Mouse (Mus musculus) embryo, embryonic 11.5 days (tissue): Measurements from ENCODE around the gene Vmn1r196.
"Not testable (repeated sequence)": the region's sequence is repeated elsewhere in the genome, so short reads cannot be mapped to it uniquely, and the experiment has no call there.

Source experiments
- DNase-seq: peaks from one replicate; pipeline ENCODE4 v3.0.0-alpha.2; 2012; ENCODE audit warnings: low read depth, low spot score

Gene Vmn1r196

DNA sequence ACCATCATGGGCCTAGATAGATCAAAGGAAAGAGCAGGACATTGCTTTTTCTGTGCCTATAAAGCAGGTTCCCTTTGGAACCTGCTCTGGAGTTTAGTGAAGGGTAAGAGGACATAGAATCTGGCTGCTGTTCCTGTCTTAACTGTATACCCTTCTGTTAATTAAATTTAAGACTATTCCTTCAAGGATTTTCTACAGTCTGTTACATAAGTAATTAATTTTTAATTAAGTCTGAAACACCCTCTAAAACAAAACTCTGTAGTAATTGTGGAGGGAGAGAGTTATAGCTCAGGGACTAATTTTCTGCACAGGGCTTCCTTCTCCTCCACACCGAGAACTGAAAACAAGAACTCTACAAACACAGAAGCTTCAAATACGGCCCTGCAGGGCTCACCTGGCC is at the start of gene Vmn1r196:
Vmn1r196 (plus strand) TSS at position 301 of the 400 bp plus-strand sequence.
- DNase-seq: no peak

DNA sequence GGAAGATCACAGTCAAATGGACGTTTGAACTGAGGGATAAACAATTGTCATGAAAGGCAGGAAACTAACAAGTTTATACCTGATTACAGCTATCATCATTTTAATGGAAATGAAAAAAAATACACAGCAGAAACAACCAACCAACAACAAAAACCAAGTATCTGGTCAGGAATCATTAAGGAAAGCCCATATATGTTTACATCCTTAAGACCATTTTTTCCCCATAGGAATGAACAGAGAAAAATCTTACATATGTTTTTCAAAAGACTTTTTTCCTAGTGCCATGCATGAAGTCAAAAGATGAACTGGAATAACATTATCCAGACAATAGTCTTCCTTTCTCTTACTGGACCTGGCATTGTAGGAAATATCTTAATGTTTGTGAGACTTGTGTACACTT is 45.8 kb upstream of the Vmn1r196 start, which contains the start of gene Vmn1r194:
Vmn1r194 (plus strand) TSS at position 301 of the 400 bp plus-strand sequence.
- no peak for DNase-seq

DNA sequence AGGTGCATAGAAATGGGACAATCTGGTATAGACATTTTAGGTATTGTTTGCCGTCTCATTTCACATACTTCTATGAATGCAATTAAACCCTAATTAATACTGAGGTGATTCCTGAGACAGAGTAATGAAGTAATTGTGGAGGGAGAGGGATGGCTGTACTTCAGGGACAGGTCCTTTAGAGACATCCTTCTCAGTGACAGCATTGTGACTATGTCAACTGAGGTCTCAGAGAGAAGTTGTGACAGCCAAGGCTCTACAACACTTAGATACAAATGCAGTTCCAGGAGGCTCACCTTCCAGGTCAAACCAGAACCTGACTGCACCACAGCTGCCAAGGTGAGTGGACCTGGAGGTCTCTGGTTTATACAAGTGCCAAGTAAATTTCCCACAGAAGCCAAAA is 19.5 kb upstream of the Vmn1r196 start, which contains the start of gene Vmn1r195:
Vmn1r195 (plus strand) TSS at position 301 of the 400 bp plus-strand sequence.
- not testable (repeated sequence) for DNase-seq

DNA sequence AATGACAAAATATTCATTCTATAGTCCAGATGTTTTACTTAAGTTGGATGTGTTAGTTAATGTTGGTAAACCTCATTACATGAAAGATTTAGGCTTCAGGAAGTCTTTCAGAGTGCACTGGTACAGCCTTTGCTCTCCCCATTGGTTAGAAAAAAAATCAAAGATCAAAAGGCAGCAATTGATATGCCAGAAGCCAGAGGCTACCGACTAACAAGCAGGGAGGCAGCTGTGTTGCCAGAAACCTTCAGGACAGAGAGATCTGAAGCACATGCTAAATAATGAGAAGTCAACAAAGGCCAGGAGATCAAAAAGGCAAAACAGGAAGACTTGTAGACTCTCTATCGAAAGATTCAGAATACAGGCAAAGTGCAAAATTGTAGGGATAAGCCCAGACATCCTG is 18.0 kb upstream of the Vmn1r196 start:
- no peak for DNase-seq

DNA sequence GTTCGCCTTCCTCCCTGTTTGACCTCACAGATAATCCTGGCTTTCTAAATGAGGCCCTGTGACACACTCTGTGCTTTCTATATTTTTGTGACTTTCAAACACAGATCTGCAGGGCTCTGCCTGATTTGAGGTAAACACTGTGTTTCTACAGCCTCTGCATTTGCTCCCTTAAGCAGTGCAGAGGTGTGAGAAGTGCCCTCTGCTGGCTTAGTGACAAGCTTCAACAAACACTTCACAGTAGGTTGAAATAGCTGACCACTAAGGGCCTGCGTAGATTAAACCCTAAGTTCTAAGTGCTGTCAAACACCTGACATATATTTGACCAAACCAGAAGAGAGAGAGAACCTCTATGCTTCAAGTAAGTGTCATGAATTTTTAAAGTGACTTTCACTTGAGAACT is 5.1 kb upstream of the Vmn1r196 start:
- no peak for DNase-seq

DNA sequence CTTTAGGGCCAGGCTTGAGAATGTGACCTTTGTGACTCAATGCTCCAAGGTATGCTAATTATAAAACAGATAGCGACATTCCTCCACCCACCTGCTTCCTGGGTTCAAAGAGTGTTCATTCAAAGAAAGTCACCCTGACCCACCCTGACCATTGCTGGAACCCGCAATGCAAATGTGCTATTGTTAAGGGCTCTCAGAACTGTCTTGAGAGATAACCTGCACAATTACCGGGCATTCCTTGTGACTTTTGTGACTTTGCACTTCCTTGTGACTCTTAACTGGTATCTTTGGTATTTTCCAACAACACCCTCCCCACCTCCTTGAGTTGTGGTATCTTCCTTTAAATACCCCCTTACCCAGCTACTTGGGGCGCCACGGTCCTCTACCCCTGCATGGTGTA is 18.4 kb downstream of the Vmn1r196 start:
- not testable (repeated sequence) for DNase-seq

DNA sequence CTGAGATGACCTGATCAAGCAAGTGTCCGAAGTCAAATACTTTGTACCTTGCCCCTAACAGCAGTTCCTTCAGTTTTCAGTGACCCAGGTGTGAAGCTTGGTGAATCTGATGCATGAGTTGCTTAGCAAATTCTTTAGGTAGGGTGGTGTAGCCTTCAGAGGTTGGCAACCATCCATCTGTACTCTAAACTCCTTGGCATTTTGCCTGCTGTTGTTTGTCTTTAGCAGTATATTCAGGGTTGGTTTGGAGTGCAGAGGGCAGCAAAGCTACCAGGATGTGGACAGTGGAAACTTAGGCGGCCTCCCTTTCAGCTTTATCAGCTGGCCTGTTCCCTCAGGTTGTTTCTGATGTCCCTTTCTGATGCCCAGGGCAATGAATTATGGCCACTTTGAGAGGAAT is 25.6 kb downstream of the Vmn1r196 start:
- no peak for DNase-seq

DNA sequence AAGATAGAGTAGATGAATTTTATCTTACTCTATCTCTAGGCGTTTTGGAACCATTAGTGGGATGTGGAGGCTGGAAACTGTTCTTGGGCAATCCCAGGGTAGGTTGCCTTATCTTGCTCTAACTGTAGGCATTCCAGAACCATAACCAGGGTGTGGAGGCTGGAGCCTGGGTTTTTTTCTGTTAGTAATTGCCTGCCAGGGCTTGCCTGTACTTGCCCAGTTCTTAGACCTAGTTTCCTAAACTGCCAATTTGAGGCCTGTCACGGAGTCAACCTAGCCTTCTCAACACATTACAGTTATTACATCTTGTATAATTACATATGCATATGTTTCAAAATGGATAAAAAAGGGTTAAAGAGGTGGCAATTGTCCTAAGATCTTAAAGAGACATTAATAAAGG is 27.6 kb downstream of the Vmn1r196 start:
- DNase-seq: no peak

DNA sequence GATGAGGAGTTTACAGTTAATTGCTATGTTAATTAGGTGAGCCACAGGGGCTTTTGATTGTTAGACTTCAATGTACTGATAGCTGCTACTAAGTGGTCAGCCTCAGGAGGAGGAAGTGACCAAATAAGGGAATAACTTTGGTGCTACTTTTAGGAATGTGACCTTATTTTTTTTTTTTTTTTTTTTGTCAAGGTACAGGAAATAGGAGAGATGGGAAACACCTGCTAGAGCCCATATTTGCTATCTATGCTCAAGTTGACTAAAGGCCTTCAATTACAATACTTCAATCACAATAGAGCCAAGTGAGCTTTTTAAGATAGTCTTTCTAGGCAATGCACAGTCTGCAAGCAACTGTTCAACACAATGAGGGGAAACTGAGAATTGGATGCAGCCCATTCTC is 30.4 kb downstream of the Vmn1r196 start:
- DNase-seq: no peak

DNA sequence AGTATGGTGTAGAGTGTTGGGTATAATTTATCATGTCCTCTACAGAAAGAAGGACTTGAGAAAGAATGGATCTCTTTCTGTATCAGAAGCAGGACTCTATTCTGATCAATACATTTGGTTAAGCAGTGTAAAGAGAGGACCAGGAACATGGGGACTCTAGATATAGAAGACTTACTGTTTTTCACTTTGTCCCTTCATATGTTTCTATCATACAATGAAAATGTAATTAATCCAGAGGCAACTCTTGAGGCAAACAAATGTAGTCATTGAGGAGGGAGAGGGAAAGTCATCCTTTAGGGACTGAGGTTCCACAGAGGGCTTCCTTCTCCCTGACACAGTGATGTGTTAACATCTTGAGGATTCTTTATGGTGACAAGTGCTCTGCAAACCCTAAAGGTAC is 34.6 kb downstream of the Vmn1r196 start, which contains the start of gene Vmn1r197:
Vmn1r197 (plus strand) TSS at position 301 of the 400 bp plus-strand sequence.
- DNase-seq: no peak

DNA sequence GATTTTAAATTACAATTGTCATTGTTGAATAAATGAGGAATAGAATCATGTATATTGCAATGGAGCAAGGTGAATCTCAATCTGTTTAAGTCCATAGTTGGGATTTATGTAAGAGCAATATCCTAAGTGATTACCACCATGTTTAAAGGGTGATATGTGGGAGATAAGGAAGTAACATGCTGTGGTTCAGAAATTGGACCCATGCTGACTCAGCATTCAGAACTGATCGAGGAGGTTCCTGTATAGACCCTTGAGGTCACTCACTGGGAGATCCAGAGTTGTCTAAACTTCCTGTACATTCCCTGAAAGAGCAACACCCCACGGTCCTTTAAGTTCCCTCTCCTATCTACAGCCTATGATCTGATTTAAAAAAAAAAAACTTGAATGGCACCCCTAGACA is 43.5 kb downstream of the Vmn1r196 start:
- no peak for DNase-seq

DNA sequence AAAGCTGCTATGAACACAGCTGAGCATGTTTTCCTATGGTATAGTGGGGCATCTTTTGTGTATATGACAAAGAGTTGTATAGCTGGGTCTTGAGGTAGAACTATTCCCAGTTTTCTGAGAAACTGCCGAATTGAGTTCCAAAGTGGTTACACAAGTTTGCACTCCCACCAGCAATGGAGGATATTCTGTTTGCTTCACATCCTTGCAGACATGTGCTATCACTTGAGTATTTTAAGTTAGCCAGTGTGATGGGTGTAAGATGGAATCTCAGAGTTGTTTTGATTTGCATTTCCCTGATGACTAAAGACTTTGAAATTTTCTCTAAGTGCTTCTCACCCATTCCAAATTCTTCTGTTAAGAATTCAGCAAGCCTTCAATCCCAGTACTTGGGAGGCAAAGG is 45.8 kb downstream of the Vmn1r196 start:
- DNase-seq: no peak
